Mouse (Mus musculus) layer of hippocampus, adult 9-11 months (tissue): ENCODE measurements at regions not wholly inside any gene's neighbourhood (a gene's known extent, or its start where the extent isn't known, plus 50 kb on each side); places are given as distances from the start of the nearest gene placed in this dataset.

Experiments
- DNase-seq: peaks from one replicate; pipeline ENCODE4 v3.0.0; 2022

DNA sequence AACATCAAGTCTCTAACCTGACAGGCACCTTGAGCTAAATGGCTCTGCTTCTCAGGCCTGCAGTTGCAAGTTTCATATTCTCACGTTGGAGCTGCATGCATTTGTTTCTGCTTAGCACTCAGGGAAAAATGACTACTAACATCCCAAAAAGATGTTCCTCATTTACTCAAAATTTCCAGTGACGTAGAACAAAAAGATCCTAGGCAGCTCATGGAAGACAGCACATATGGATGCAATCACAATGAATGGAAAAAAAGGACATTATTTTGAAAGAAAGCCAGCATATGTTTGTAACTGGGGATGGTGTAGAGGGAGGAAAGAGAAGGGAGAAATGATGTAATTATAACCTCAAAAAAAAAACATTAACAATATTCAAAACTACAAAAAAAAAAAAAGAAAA lies 751.2 kb upstream of the Fbxo33 start:
- DNase-seq, result no peak

DNA sequence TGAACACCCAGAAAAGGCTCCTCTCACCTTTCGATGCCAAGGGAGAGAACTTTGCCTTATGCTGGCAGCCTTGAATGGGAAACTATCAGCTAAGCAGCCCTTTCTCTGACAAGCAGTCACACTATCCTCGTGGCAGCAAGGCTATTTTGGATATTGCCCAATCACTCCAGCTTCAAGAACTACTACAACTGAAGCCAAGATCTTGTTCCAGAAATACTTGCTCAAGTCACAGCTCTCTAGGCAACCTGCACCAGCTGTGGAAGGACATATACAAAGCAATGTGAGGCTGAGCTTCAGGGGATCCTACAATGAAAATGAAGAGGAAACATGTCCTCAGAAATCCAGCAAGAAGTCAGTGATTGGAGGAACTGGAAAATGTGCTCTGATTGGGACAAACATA lies 750.4 kb upstream of the Fbxo33 start:
- DNase-seq, result no peak

DNA sequence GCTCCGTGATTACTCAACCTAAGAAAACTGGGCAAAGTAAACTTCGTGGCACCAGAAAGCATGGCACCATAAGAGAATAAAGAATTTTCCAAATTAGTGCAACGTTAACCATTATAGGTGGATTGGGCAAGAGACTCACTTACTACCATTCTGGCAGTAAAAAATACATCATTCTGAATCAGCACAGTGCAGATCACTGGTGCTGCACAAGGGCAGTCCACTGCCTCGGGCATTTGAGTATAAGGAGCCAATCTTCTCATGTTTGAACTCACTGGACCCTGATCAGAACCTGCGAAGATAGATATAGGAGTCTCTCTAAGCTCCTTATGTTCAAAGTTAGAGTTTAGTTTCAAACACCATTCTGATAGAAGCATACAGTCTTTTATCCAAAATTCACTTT lies 747.7 kb upstream of the Fbxo33 start:
- no peak for DNase-seq

DNA sequence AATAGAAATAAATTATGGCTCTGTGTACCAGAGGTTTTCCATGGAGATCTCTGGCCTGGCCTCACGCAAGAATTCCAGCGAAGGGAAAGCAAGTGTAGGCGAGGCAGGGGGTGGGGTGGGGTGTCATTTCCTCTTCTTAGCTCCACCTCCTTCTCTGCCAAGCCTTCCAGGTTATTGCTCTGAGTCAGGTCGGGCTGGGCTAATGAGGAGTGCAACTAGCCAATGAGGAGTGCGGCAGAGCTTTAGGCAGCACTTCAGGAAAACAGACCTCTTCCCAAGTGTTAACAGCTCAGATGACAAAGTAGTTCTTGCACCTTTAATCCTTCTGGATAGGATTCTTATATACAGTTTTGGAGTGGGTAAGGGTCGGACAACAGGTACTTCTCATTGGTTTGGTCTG lies 741.6 kb upstream of the Fbxo33 start:
- no peak for DNase-seq

DNA sequence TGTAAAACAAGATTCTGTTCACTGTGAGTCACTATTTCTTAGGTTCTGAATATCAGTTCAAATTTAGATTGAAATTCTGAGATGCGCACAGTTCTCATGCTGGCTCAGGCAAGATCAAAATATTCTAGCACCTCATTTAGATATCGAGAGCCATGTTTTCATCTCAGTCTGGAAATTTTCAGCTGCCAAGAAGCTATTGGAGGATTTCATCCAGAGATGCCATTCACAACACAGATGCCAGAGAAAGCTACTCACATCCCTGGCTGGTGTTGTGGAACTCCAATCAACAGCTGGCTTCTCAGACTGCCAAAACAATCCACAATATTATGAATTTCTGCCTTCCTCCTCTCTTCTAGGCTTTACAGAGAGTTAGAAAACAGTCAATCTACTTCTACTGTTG lies 712.9 kb upstream of the Fbxo33 start:
- peak; percentile 30 for DNase-seq

DNA sequence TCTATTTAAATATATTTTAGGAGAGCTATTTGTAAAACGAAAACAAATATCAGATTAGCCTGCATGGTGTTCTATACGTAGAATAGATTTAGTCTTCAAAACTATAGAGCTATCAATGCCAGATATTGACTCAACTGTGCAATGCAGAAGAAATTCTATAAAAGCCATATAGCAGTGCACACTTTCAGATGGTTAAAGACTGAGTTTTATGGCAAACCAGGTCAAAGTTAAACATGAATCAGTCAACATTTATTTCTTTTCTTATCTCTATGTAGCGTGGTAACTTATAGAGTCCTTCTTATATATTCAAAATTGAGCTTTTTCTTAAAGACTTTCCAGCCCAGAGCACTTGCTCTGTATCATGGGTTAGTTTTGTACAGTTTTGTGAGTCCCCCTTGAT lies 705.5 kb upstream of the Fbxo33 start:
- DNase-seq, result no peak

DNA sequence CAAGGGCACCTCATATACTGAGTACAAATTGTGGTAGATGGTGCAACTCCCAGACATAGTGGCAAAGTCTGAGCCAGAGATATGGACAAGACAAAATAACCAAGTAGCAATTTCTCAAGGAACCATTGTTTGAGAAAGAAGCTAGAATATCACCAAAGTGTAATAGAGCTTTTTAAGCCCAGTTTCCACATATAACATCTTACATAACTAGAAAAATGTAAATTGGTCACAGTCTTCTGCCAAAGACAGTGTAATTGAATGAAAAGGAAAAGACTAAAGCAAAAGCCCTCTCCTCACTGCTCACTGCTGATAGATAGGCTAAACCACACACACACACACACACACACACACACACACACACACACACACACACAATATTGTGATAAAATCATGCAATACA lies 679.4 kb upstream of the Fbxo33 start:
- no peak for DNase-seq

DNA sequence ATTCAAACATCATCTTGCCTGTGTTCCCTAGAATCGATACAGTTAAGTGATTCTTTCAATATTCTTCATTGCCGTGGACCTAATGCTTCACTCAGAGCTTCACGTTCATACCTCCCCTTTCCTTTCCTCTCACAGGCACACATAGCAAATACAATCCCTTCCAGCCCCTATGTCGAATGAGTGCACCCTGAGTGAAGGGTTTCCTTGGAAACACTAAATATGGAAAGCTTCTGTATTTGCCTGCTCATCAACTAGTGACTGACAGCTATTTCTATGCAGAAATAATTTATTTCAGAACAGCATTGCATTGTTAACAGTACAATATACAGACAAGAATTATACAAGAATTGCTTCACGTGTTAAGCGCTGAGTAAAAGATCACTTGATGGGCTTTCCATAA lies 671.4 kb upstream of the Fbxo33 start:
- DNase-seq, result no peak
